Mouse (Mus musculus): ENCODE data around the gene Txndc12.

- no peak for TF ChIP-seq CTCF (IDR thresholded peaks at IDR 0.05; ENCODE audit: low read depth, low read length)
- no peak for TF ChIP-seq POLR2A (IDR thresholded peaks at IDR 0.05; ENCODE audit: extremely low read depth, insufficient read depth, low read length)
Observed at GRCm38 (mm10) chr4:108803535-108803934, 30.9 kb upstream of the Txndc12 start.

All from liver, adult 2 months (tissue).